In genomic region chr6:136518537-136519246, GRCm38 (mm10) we compare ENCODE assay signal across 8 mouse cellular contexts. TPM values are rescaled to one million over a fixed set of nuclear protein-coding genes. Genes with fewer than 3 reads are reported as not detected.
A peak's percentile ranks its signal among the peaks of the same experiment; 100 is the strongest.
DNase-seq lines count a peak whose midpoint lies in the region; ATAC-seq and TF ChIP-seq lines count a peak whose summit lies in the region.

No protein-coding gene starts in this region.

- H3K27me3 ChIP-seq in heart, embryonic 14.5 days (ENCODE audit: control insufficient read depth, insufficient read depth, low read length) = no peaks in the 10 kb centered on the region
- H3K27me3 ChIP-seq in liver, embryonic 11.5 days (replicated peaks; ENCODE audit: control insufficient read depth, insufficient read depth, low read length) = no peaks in the 10 kb centered on the region
- H3K27me3 ChIP-seq in myocyte (ENCODE audit: control insufficient read depth, insufficient read depth, insufficient read length) = no peaks in the 10 kb centered on the region

- H3K4me1 ChIP-seq in heart, embryonic 14.5 days (ENCODE audit: control insufficient read depth in 2 of 2, insufficient read depth in 2 of 2, low read length in 2 of 2) = peaks cover 4 to 18% of the 10 kb centered on the region in 2 experiments; a peak in 2 of 4 replicates
- peaks cover 4% of the 10 kb centered on the region for H3K4me1 ChIP-seq in liver, embryonic 11.5 days (replicated peaks; ENCODE audit: control insufficient read depth, insufficient read depth, low read length)

- H3K27ac ChIP-seq in heart, embryonic 14.5 days (replicated peaks in 1 of 2; ENCODE audit: control insufficient read depth in 1 of 2, insufficient read depth in 1 of 2, low read depth in 2 of 2, low read length in 2 of 2) = peak overlapping the region; percentile 96 to 100
- peak overlapping the region; percentile 97 for H3K27ac ChIP-seq in liver, embryonic 11.5 days (ENCODE audit: low read depth, low read length)

- peak overlapping the region; percentile 56 to 99 for H3K4me3 ChIP-seq in heart, embryonic 14.5 days (ENCODE audit: control insufficient read depth in 1 of 2, insufficient read depth in 1 of 2, low read depth in 1 of 2, low read length in 2 of 2)
- peak overlapping the region; percentile 65 for H3K4me3 ChIP-seq in liver, embryonic 11.5 days (ENCODE audit: low read depth, low read length)
- H3K4me3 ChIP-seq in myocyte = peak overlapping the region; percentile 49

- H3K79me2 ChIP-seq in myocyte (ENCODE audit: control insufficient read depth, insufficient read depth) = peaks cover 45% of the 10 kb centered on the region

- ATAC-seq in CD4-positive, CD25-positive, alpha-beta regulatory T cell, adult 4 months = peak; percentile 79
- peak; percentile 93 for ATAC-seq in heart, embryonic 14.5 days (ENCODE audit: insufficient number of reproducible peaks, insufficient read depth, low FRiP score, low read depth)
- ATAC-seq in liver, embryonic 11.5 days (replicated peaks; ENCODE audit: low FRiP score) = peak; percentile 96

- DNase-seq in c-Kit-positive CD71-negative TER-119-negative erythroid progenitor cells, embryonic 14.5 days (ENCODE audit: low read depth) = peak; percentile 96
- peak; percentile 95 for DNase-seq in fibroblast of lung, adult 2 months (ENCODE audit: low read depth)
- DNase-seq in kidney, postnatal 10 days = peak; percentile 97
- DNase-seq in liver, embryonic 11.5 days (ENCODE audit: low spot score) = peak; percentile 95
- peak; percentile 94 to 96 for DNase-seq in spleen, postnatal 4 days (ENCODE audit: low spot score in 2 of 2)

- WGBS in heart, embryonic 14.5 days = under 1% methylated on average over 59 of the region's 59 CpGs
- under 1% methylated on average over 59 of the region's 59 CpGs for WGBS in liver, embryonic 11.5 days

- H3K4me2 ChIP-seq in heart, embryonic 14.5 days (ENCODE audit: low read length) = peak overlapping the region; percentile 53
- H3K4me2 ChIP-seq in liver, embryonic 11.5 days = peak overlapping the region; percentile 56
- peak overlapping the region; percentile 70 for H3K4me2 ChIP-seq in myocyte (ENCODE audit: low read depth)

- H3ac ChIP-seq in myocyte (ENCODE audit: control insufficient read depth, insufficient read length) = peak overlapping the region; percentile 40

- H3K9ac ChIP-seq in heart, embryonic 14.5 days (ENCODE audit: low read length) = peak overlapping the region; percentile 78
- H3K9ac ChIP-seq in liver, embryonic 11.5 days (ENCODE audit: low read depth, low read length) = peak overlapping the region; percentile 83

- peak; percentile 86 for TF ChIP-seq POLR2A in myocyte (IDR thresholded peaks at IDR 0.05; ENCODE audit: insufficient read length, low read depth)

- H3K9me3 ChIP-seq in heart, embryonic 14.5 days (ENCODE audit: control insufficient read depth, low read length) = peaks cover 10% of the 10 kb centered on the region
- peaks cover 2% of the 10 kb centered on the region; the same call in 1 of the 2 replicates for H3K9me3 ChIP-seq in liver, embryonic 11.5 days (ENCODE audit: control insufficient read depth, low read length)

- H3K36me3 ChIP-seq in heart, embryonic 14.5 days (ENCODE audit: control insufficient read depth, insufficient read depth, low read length) = peaks cover 9% of the 10 kb centered on the region
- peaks cover 2% of the 10 kb centered on the region; the same call in 1 of the 2 replicates for H3K36me3 ChIP-seq in liver, embryonic 11.5 days (ENCODE audit: control insufficient read depth, insufficient read depth, low read length)
- H3K36me3 ChIP-seq in myocyte (ENCODE audit: control insufficient read depth, insufficient read depth) = no peaks in the 10 kb centered on the region

TF ChIP-seq in myocyte, 11 proteins besides CTCF, POLR2A, EP300 and RAD21:
- peak; percentile 7 to 80 (median 57) for TF ChIP-seq MYOG (IDR thresholded peaks at IDR 0.05; ENCODE audit: control insufficient read depth in 1 of 3, insufficient read depth in 1 of 3, insufficient read length in 2 of 3, low read depth in 2 of 3)
- peak; percentile 85 for TF ChIP-seq USF1 (IDR thresholded peaks at IDR 0.05; ENCODE audit: low read depth)
- peak; percentile 42 for TF ChIP-seq E2F4 (IDR thresholded peaks at IDR 0.05; ENCODE audit: insufficient read depth)
- peak in 2 of 3 experiments; percentile 46 to 63 for TF ChIP-seq MYOD1 (IDR thresholded peaks at IDR 0.05; ENCODE audit: control insufficient read depth in 1 of 3, insufficient read length in 2 of 3, low read depth in 2 of 3)
- no peak for TF ChIP-seq CEBPB (IDR thresholded peaks at IDR 0.05; ENCODE audit: insufficient read depth, poor library complexity, severe bottlenecking)
- TF ChIP-seq POLR2AphosphoS2 (IDR thresholded peaks at IDR 0.05; ENCODE audit: insufficient read length, low read depth) = peak; percentile 92
- no peak for TF ChIP-seq TCF3 (IDR thresholded peaks at IDR 0.05; ENCODE audit: insufficient read length, low read depth)

RNA-seq across cellular contexts. Expression of gene Atf7ip, which starts 12.7 kb away (rescaled TPM):
- 100 to 1,000 TPM in 1 of 2 experiments, 10 to 100 TPM in 1; 96.5 to 115 TPM for polyA plus RNA-seq in CD4-positive, CD25-positive, alpha-beta regulatory T cell, adult 4 months (2017; shearing (Covaris generic))
- 40.8 and 47.0 TPM in 2 replicates for polyA plus RNA-seq in heart, embryonic 14.5 days (2014; fragmentation: Nextera tagmentation; extraction: Ambion mirVana)
- polyA plus RNA-seq in liver, embryonic 11.5 days (2014; fragmentation: Nextera tagmentation; extraction: Ambion mirVana) = 31.2 and 32.9 TPM in 2 replicates
- 11.6 TPM for polyA plus RNA-seq in myocyte (2012; fragmentation: generic; extraction: Trizol)

Comparison
In these comparisons a context has a peak if more than half of its experiments do, and no peak if none do; other contexts are left out.
1. Peak in every context shown above with its lines: DNase-seq, ATAC-seq, H3K4me3 ChIP-seq and H3K27ac ChIP-seq.